Mouse (Mus musculus): ENCODE measurements around the gene Dcpp1.

The Dcpp1 gene

DNA sequence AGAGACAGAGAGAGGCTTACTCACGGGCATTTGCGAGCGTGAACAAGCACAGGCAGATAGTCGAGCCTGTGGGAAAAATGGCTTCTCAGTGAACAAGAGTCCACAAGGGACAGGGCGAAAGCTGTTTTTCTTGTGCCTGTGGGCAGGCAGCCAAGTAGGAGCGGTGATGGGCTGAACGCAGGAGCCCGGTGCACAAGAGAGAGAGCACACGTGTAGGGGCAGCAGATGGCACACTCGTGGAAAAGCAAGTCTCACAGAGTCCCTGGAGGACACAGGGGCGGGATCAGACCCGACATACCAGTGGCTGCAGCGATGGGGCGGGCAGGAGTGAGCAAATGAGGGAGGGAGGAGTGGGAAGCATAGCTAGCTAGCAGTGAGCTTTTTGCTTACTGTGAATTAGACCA lies 44.4 kb downstream of the Dcpp1 start:
- DNase-seq (ENCODE audit: inconsistent ontology term) = peak; percentile 84

DNA sequence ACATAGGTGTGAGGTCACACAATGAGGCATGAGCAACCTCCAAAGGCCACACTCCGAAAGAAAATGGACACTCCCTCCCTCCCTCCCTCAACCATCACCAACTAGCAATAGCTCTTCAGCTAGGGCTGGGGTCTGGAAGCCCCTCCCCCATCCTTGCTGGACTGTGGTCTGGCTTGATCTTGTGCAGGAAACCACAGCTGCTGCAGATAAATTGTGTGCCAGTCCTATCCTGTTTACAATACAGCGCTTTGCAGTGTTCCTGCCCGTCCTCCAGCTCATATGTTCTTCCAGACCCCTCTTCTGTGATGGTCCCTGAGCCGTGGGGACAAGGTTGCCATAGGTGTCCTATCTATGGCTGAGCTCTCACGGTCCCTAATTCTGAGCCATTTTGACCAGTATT lies 50.5 kb downstream of the Dcpp1 start:
- no peak for DNase-seq (ENCODE audit: inconsistent ontology term)

Measured in Muller cell, postnatal 12 days (primary cell).